In genomic region chr1:164009235-164009634, GRCm38 (mm10) we compare ENCODE assay signal across 9 mouse cellular contexts. TPM values are rescaled to one million over a fixed set of nuclear protein-coding genes. Genes with fewer than 3 reads are reported as not detected.
DNase-seq lines count a peak whose midpoint lies in the region; ATAC-seq and TF ChIP-seq lines count a peak whose summit lies in the region.
"Had no signal": no experiment of that assay in that cellular context is flagged by ENCODE, and none has a peak within 500 bp of the region (broad histone marks: within the 10 kb centered on the region; RNA-seq: fewer than 3 reads in every experiment).

No protein-coding gene starts in this region.

- WGBS in midbrain, postnatal 0 days, result 42% methylated on average over 2 of the region's 2 CpGs
- WGBS in midbrain, embryonic 16.5 days, result 50% methylated on average over 2 of the region's 2 CpGs
- WGBS in lung, postnatal 0 days, result 36% methylated on average over 2 of the region's 2 CpGs

- no peaks in the 10 kb centered on the region for H3K9me3 ChIP-seq in midbrain, postnatal 0 days (ENCODE audit: low read length)
- no peaks in the 10 kb centered on the region for H3K9me3 ChIP-seq in midbrain, embryonic 16.5 days (replicated peaks; ENCODE audit: control insufficient read depth, low read length, poor library complexity, severe bottlenecking)
- no peaks in the 10 kb centered on the region for H3K9me3 ChIP-seq in lung, postnatal 0 days (ENCODE audit: low read length)

- TF ChIP-seq EP300 in lung, postnatal 0 days (IDR thresholded peaks at IDR 0.05), result no peak

- TF ChIP-seq CTCF in midbrain, postnatal 0 days (IDR thresholded peaks at IDR 0.05), result peak; percentile 76
- peak; percentile 71 for TF ChIP-seq CTCF in lung, postnatal 0 days (IDR thresholded peaks at IDR 0.05)

- no peaks in the 10 kb centered on the region for H3K36me3 ChIP-seq in midbrain, postnatal 0 days (ENCODE audit: insufficient read depth, low read length)
- no peaks in the 10 kb centered on the region for H3K36me3 ChIP-seq in midbrain, embryonic 16.5 days (ENCODE audit: control insufficient read depth, insufficient read depth, low read length)
- H3K36me3 ChIP-seq in lung, postnatal 0 days (ENCODE audit: insufficient read depth, low read length), result no peaks in the 10 kb centered on the region

- H3K4me2 ChIP-seq in midbrain, postnatal 0 days (ENCODE audit: low read depth, low read length, poor library complexity, severe bottlenecking), result no peak overlapping the region
- H3K4me2 ChIP-seq in midbrain, embryonic 16.5 days (ENCODE audit: low read length), result no peak overlapping the region
- H3K4me2 ChIP-seq in lung, postnatal 0 days (replicated peaks; ENCODE audit: low read depth, low read length), result no peak overlapping the region

- DNase-seq in gastrocnemius, postnatal 10 days, result peak; percentile 9
- no peak for DNase-seq in gastrocnemius, adult 8-10 months (ENCODE audit: low spot score in 2 of 2)
- DNase-seq in midbrain, postnatal 0 days (ENCODE audit: low spot score), result peak; percentile 12
- DNase-seq in brain, adult 2 months (ENCODE audit: low read depth, low spot score), result peak; percentile 29
- peak; percentile 36 for DNase-seq in lung, postnatal 0 days (ENCODE audit: low spot score)
- DNase-seq in thymus, postnatal 4 days, result peak; percentile 79
- DNase-seq in frontal cortex, postnatal 25 days (ENCODE audit: low spot score in 2 of 2), result no peak

- H3K4me3 ChIP-seq in midbrain, postnatal 0 days (ENCODE audit: low read depth, low read length), result no peak overlapping the region
- no peak overlapping the region for H3K4me3 ChIP-seq in midbrain, embryonic 16.5 days (ENCODE audit: low read depth, low read length)
- H3K4me3 ChIP-seq in lung, postnatal 0 days (ENCODE audit: low read depth, low read length), result no peak overlapping the region

- H3K4me1 ChIP-seq in midbrain, postnatal 0 days (ENCODE audit: insufficient read depth, low read length), result no peaks in the 10 kb centered on the region
- no peaks in the 10 kb centered on the region for H3K4me1 ChIP-seq in midbrain, embryonic 16.5 days (ENCODE audit: control insufficient read depth, insufficient read depth, low read length)
- H3K4me1 ChIP-seq in lung, postnatal 0 days (ENCODE audit: insufficient read depth, low read depth, low read length), result no peaks in the 10 kb centered on the region

- H3K9ac ChIP-seq in midbrain, postnatal 0 days (replicated peaks; ENCODE audit: low read length, poor library complexity, severe bottlenecking), result no peak overlapping the region
- H3K9ac ChIP-seq in midbrain, embryonic 16.5 days (ENCODE audit: low read depth, low read length), result no peak overlapping the region
- H3K9ac ChIP-seq in lung, postnatal 0 days (replicated peaks; ENCODE audit: low read depth), result no peak overlapping the region

- H3K27me3 ChIP-seq in midbrain, postnatal 0 days (ENCODE audit: insufficient read depth, low read length), result no peaks in the 10 kb centered on the region
- no peaks in the 10 kb centered on the region for H3K27me3 ChIP-seq in midbrain, embryonic 16.5 days (ENCODE audit: control insufficient read depth, insufficient read depth, low read depth, low read length)
- H3K27me3 ChIP-seq in lung, postnatal 0 days (replicated peaks; ENCODE audit: insufficient read depth, low read length), result no peaks in the 10 kb centered on the region

- ATAC-seq in midbrain, postnatal 0 days (ENCODE audit: low FRiP score), result no peak
- no peak for ATAC-seq in midbrain, embryonic 16.5 days
- no peak for ATAC-seq in lung, postnatal 0 days

- H3K27ac ChIP-seq in midbrain, postnatal 0 days (ENCODE audit: low read depth, low read length), result no peak overlapping the region
- H3K27ac ChIP-seq in midbrain, embryonic 16.5 days (ENCODE audit: low read length), result no peak overlapping the region
- no peak overlapping the region for H3K27ac ChIP-seq in lung, postnatal 0 days (ENCODE audit: low read length)

RNA-seq across cellular contexts. Expression of gene Mettl18, which starts 14.5 kb away (rescaled TPM):
- 1 to 10 TPM; 2.7 to 3.1 TPM for total RNA-seq in gastrocnemius, postnatal 10 days (2021)
- 1 to 10 TPM; 3.1 to 4.9 (median 4.3) TPM for total RNA-seq in gastrocnemius, adult 8-10 months (2022)
- total RNA-seq in midbrain, postnatal 0 days (2014; rRNA removed), result 3.6 and 6.9 TPM in 2 replicates
- 4.9 and 5.2 TPM in 2 replicates for polyA plus RNA-seq in midbrain, postnatal 0 days (2015; fragmentation: Nextera tagmentation; extraction: Ambion mirVana)
- 7.7 and 8.3 TPM in 2 replicates for polyA plus RNA-seq in midbrain, embryonic 16.5 days (2015; fragmentation: Nextera tagmentation; extraction: Ambion mirVana)
- 5.4 and 5.8 TPM in 2 replicates for polyA plus RNA-seq in lung, postnatal 0 days (2015; fragmentation: Nextera tagmentation; extraction: Ambion mirVana)

RNA-seq across cellular contexts. Expression of gene BC055324, which starts 14.6 kb away (rescaled TPM):
- 1 to 10 TPM; 2.0 to 2.4 TPM for total RNA-seq in gastrocnemius, postnatal 10 days (2021)
- total RNA-seq in gastrocnemius, adult 8-10 months (2022), result under 1 TPM in 2 of 4 experiments, not detected in 2; 0.51 to 0.81 TPM
- total RNA-seq in midbrain, postnatal 0 days (2014; rRNA removed), result 5.2 and 5.6 TPM in 2 replicates
- 1.8 TPM in 2 replicates for polyA plus RNA-seq in midbrain, postnatal 0 days (2015; fragmentation: Nextera tagmentation; extraction: Ambion mirVana)
- 4.0 and 5.0 TPM in 2 replicates for polyA plus RNA-seq in midbrain, embryonic 16.5 days (2015; fragmentation: Nextera tagmentation; extraction: Ambion mirVana)
- 1.4 and 2.3 TPM in 2 replicates for polyA plus RNA-seq in lung, postnatal 0 days (2015; fragmentation: Nextera tagmentation; extraction: Ambion mirVana)

RNA-seq across cellular contexts. Expression of gene Sele, which starts 38.8 kb away (rescaled TPM):
- total RNA-seq in gastrocnemius, postnatal 10 days (2021), result not detected
- not detected for total RNA-seq in gastrocnemius, adult 8-10 months (2022)
- not detected in 2 replicates for total RNA-seq in midbrain, postnatal 0 days (2014; rRNA removed)
- polyA plus RNA-seq in midbrain, postnatal 0 days (2015; fragmentation: Nextera tagmentation; extraction: Ambion mirVana), result not detected in 2 replicates
- not detected in 2 replicates for polyA plus RNA-seq in midbrain, embryonic 16.5 days (2015; fragmentation: Nextera tagmentation; extraction: Ambion mirVana)
- polyA plus RNA-seq in lung, postnatal 0 days (2015; fragmentation: Nextera tagmentation; extraction: Ambion mirVana), result 0.05 TPM in 1 of 2 replicates, not detected in the other
- total RNA-seq: hematopoietic stem cell, adult 5-6 weeks had no signal

RNA-seq across cellular contexts. Expression of gene Sell, which starts 52.5 kb away (rescaled TPM):
- total RNA-seq in gastrocnemius, postnatal 10 days (2021), result 1 to 10 TPM in 1 of 2 experiments, under 1 TPM in 1; 0.47 to 1.0 TPM
- total RNA-seq in gastrocnemius, adult 8-10 months (2022), result under 1 TPM in 2 of 4 experiments, not detected in 2; 0.19 to 0.34 TPM
- total RNA-seq in midbrain, postnatal 0 days (2014; rRNA removed), result not detected in 2 replicates
- 0.18 TPM in 1 of 2 replicates, not detected in the other for polyA plus RNA-seq in midbrain, postnatal 0 days (2015; fragmentation: Nextera tagmentation; extraction: Ambion mirVana)
- 0.16 TPM in 1 of 2 replicates, not detected in the other for polyA plus RNA-seq in midbrain, embryonic 16.5 days (2015; fragmentation: Nextera tagmentation; extraction: Ambion mirVana)
- 2.9 and 3.4 TPM in 2 replicates for polyA plus RNA-seq in lung, postnatal 0 days (2015; fragmentation: Nextera tagmentation; extraction: Ambion mirVana)

Comparison
In these comparisons a context has a peak if more than half of its experiments do, and no peak if none do; other contexts are left out.
1. DNase-seq: peak in gastrocnemius, postnatal 10 days (single experiment), midbrain, postnatal 0 days (single experiment), brain, adult 2 months (single experiment), lung, postnatal 0 days (single experiment) and thymus, postnatal 4 days (single experiment); none in gastrocnemius, adult 8-10 months (0 of 2) and frontal cortex, postnatal 25 days (0 of 2).